Mouse (Mus musculus) midbrain, embryonic 10.5 days (tissue): Measurements from ENCODE around the gene Sptssa. TPM values are rescaled to one million over a fixed set of nuclear protein-coding genes. Genes with fewer than 3 reads are reported as not detected.

Source experiments
- DNase-seq: peaks from one replicate; pipeline ENCODE4 v3.0.0-alpha.2; 2017; ENCODE audit warnings: low spot score
- H3K27ac ChIP-seq: fragments of 300-500 bp; sonication (generic); replicated peaks from 2 replicates; pipeline ENCODE4 v1.5.1; 2016; ENCODE audit warnings: mild to moderate bottlenecking
- H3K27me3 ChIP-seq: fragments of 300-500 bp; sonication (generic); 2 replicates; pipeline ENCODE4 v1.6.1; 2016; ENCODE audit warnings: low read depth, mild to moderate bottlenecking; ENCODE audit not compliant: poor library complexity, severe bottlenecking
- H3K36me3 ChIP-seq: fragments of 300-500 bp; sonication (generic); 2 replicates; pipeline ENCODE4 v1.6.1; 2016; ENCODE audit warnings: mild to moderate bottlenecking, moderate library complexity
- H3K4me1 ChIP-seq: fragments of 300-500 bp; sonication (generic); 2 replicates; pipeline ENCODE4 v1.6.1; 2016
- H3K4me3 ChIP-seq: fragments of 300-500 bp; sonication (generic); 2 replicates; pipeline ENCODE4 v1.5.1; 2016; ENCODE audit warnings: mild to moderate bottlenecking, moderate library complexity
- H3K9me3 ChIP-seq: fragments of 300-500 bp; sonication (generic); replicated peaks from 2 replicates; pipeline ENCODE4 v1.6.1; 2016; ENCODE audit warnings: mild to moderate bottlenecking
- WGBS: fragments of 180-500 bp; shearing (Covaris S2); methylation state at CpG from one replicate; pipeline ENCODE4 v1.1.7; 2016; 5-methylcytosine and 5-hydroxymethylcytosine counted together
- polyA plus RNA-seq: library from polyadenylated mRNA; unstranded; fragments of >200 nt; fragmentation: Nextera tagmentation; extraction: Ambion mirVana; gene quantifications from 2 replicates; pipeline ENCODE4 v1.2.1, GENCODE M21; 2016

Gene Sptssa
- polyA plus RNA-seq, 1 experiment from 2014 or later = 179 TPM

- no peak overlapping the region for H3K27ac ChIP-seq
- 79% methylated on average over 1 of the region's 1 CpGs for WGBS
- DNase-seq = no peak
- H3K9me3 ChIP-seq = no peaks in the 10 kb centered on the region
- H3K4me3 ChIP-seq = no peak overlapping the region
- H3K4me1 ChIP-seq = peaks cover 18% of the 10 kb centered on the region
- peaks cover 36% of the 10 kb centered on the region for H3K36me3 ChIP-seq
- no peaks in the 10 kb centered on the region for H3K27me3 ChIP-seq
Observed at GRCm38 (mm10) chr12:54651158-54651557, 5.2 kb downstream of the Sptssa start.

DNA sequence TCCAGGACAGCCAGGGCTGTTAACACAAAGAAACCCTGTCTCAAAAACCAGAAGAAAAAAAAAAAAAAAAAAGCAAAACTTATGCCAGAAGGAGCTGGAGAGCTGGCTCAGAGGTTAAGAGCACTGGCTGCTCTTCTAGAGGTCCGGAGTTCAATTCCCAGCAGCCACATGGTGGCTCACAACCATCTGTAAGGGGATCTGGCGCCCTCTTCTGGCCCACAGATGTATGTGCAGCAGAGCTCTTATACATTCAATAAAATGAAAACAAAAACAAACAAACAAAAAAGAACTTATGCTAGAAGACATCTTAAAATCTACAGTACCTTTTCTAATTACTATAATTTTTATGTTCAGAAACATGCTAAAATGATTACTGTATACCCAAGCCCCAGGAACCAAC lies 11.4 kb downstream of the Sptssa start:
- Histone ChIP-seq H3K9me3 (no peaks in the 10 kb centered on the region), H3K27me3 (no peaks in the 10 kb centered on the region), H3K36me3 (peaks cover 41% of the 10 kb centered on the region), H3K4me1 (no peaks in the 10 kb centered on the region), H3K27ac (no peak overlapping the region), H3K4me3 (no peak overlapping the region)
- DNase-seq = no peak
- 82% methylated on average over 2 of the region's 2 CpGs for WGBS

DNA sequence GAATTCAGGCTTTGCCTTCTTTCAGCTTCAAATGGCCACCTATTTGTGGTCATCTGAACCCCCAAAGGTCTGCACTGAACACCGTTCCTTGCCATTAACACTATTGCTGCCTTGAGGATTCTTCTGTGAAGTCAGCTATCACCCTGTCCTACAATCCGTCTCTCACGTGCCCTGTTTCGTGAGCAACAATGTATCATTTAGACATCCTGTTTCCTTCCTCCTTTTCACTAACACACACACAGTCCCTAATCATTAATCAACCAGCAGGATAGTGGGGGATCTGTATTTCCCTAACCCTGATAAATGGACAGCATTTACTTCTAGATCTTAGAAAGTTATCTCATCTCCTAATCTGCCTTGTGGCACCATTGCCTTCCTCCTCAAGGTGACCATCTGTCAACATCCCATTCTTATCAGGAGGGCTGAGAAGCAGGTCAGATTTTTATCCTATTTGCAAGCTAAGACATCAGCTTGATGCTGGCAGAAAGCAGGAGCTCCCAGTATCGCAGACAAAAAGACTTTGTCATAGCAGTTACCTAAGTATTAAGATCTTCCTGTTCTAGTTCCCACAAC lies 13.0 kb downstream of the Sptssa start:
- H3K4me3 ChIP-seq = no peak overlapping the region
- H3K36me3 ChIP-seq = peaks cover 32% of the 10 kb centered on the region
- no peaks in the 10 kb centered on the region for H3K27me3 ChIP-seq
- WGBS = 90% methylated on average over 5 of the region's 5 CpGs
- no peaks in the 10 kb centered on the region for H3K9me3 ChIP-seq
- no peaks in the 10 kb centered on the region for H3K4me1 ChIP-seq
- DNase-seq = no peak
- no peak overlapping the region for H3K27ac ChIP-seq

GRCm38 (mm10) chr12:54641374-54641773 lies 15.0 kb downstream of the Sptssa start:
- no peak overlapping the region for H3K4me3 ChIP-seq
- no peak overlapping the region for H3K27ac ChIP-seq
- H3K36me3 ChIP-seq = peaks cover 15% of the 10 kb centered on the region
- no peaks in the 10 kb centered on the region for H3K27me3 ChIP-seq
- H3K4me1 ChIP-seq = no peaks in the 10 kb centered on the region
- over 99% methylated on average over 4 of the region's 4 CpGs for WGBS
- H3K9me3 ChIP-seq = no peaks in the 10 kb centered on the region
- DNase-seq = no peak

- H3K4me1 ChIP-seq = no peaks in the 10 kb centered on the region
- H3K9me3 ChIP-seq = no peaks in the 10 kb centered on the region
- no peak overlapping the region for H3K4me3 ChIP-seq
- peaks cover 4% of the 10 kb centered on the region for H3K36me3 ChIP-seq
- no peaks in the 10 kb centered on the region for H3K27me3 ChIP-seq
- WGBS = 93% methylated on average over 6 of the region's 6 CpGs
- no peak for DNase-seq
- no peak overlapping the region for H3K27ac ChIP-seq
Observed at GRCm38 (mm10) chr12:54640259-54640658, 16.1 kb downstream of the Sptssa start.

DNA sequence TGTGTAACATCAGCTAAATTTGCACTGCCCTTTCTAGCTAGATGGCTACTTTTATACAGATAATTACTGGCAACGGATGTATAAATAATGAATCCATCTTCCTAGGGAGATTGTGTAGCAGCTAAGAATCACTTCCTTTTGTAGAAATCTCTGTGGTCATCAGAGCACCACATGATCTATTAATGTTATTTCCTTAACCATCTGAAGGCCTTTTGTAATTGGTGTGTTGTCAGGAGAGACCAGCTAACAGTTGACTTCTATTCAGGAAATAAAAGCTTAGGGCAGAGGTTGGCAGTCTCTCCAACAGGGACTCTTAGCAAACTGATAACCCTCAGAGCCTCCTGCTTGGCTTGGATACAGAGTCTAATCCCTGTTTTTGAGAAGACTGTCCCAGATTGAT lies 19.3 kb downstream of the Sptssa start:
- H3K4me3 ChIP-seq = no peak overlapping the region
- H3K27me3 ChIP-seq = no peaks in the 10 kb centered on the region
- no peak overlapping the region for H3K27ac ChIP-seq
- no peaks in the 10 kb centered on the region for H3K36me3 ChIP-seq
- H3K9me3 ChIP-seq = no peaks in the 10 kb centered on the region
- WGBS = 91% methylated on average over 1 of the region's 1 CpGs
- DNase-seq = no peak
- H3K4me1 ChIP-seq = no peaks in the 10 kb centered on the region

DNA sequence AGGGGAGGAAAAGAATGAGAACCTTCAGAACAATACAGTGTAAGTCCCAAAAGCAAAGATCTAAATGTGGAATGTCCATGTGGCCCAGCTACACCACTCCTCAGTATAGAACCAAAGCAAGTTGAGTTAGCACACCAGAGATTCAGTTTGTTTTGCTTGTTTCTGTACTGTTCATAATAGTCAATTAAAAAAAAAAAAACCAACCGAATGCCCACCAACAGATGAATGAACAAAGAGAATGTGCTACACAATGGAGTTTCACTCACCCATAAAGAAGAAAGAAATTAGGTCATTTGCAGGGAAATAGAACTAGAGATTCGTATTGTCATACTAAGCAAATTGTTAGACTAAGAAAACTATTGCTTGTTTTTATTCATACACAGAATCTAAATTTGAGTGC lies 24.2 kb downstream of the Sptssa start:
- Histone ChIP-seq H3K36me3 (no peaks in the 10 kb centered on the region), H3K27ac (no peak overlapping the region), H3K4me1 (no peaks in the 10 kb centered on the region), H3K27me3 (no peaks in the 10 kb centered on the region), H3K9me3 (no peaks in the 10 kb centered on the region; the same call in 1 of the 2 replicates), H3K4me3 (no peak overlapping the region)
- 77% methylated on average over 2 of the region's 2 CpGs for WGBS
- no peak for DNase-seq

GRCm38 (mm10) chr12:54621942-54622341 lies 34.4 kb downstream of the Sptssa start:
- DNase-seq = no peak
- no peaks in the 10 kb centered on the region for H3K27me3 ChIP-seq
- no peaks in the 10 kb centered on the region for H3K9me3 ChIP-seq
- H3K27ac ChIP-seq = no peak overlapping the region
- no peaks in the 10 kb centered on the region for H3K36me3 ChIP-seq
- H3K4me1 ChIP-seq = no peaks in the 10 kb centered on the region
- H3K4me3 ChIP-seq = no peak overlapping the region
- WGBS = 93% methylated on average over 2 of the region's 2 CpGs

DNA sequence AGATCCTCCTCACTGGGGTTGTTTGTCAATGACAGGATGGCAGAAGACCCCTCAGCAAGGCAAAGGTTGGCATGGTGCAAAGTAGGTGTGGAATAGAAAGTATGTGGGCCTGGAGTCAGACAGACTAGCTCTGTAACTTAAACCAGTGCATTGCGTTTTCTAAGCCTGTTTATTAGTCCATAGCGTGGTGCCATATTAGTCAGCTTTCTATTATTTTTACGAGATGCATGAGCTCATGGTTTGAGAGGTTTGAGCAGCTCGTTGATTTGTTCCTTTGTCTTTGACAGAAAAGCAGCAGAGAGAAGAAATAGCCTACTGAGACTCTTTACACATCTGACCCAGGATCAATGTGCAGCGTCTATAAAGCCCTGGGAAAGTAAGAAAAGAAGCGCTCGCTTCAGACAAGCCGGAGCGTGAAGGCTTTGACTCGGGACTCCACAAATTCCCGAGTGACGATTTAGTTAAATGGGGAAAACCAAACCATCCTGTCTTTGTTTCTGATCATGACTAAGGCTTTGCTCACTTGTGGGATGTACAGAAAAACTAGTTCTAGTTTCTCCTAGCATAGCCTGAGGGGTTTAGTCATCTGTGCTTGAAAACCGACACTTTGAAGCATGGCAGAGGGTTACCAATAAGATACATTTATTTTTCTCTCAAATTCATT lies 36.2 kb downstream of the Sptssa start:
- Histone ChIP-seq H3K4me1 (no peaks in the 10 kb centered on the region), H3K36me3 (no peaks in the 10 kb centered on the region), H3K4me3 (no peak overlapping the region), H3K27ac (no peak overlapping the region), H3K9me3 (no peaks in the 10 kb centered on the region), H3K27me3 (no peaks in the 10 kb centered on the region)
- DNase-seq = no peak
- WGBS = 84% methylated on average over 13 of the region's 13 CpGs

DNA sequence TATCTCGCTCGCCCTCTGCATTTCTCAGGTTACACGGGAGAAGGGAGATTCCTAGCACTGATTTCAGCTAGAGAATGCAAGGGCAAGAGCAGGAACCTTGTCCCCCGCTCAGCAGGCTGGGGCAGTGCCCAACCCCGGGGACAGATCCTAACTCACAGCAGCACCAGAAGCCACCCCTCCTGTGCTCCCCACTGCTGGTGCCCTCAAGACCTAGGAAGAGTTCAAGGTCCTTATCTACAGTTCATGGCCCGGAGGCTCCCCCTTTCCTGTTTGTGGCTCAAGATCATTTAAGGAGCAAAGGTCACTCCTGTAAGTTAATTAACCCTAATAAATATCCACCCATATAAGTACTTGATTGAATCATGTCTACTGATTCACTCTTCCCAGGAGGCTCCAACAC lies 47.4 kb downstream of the Sptssa start:
- Histone ChIP-seq H3K9me3 (no peaks in the 10 kb centered on the region), H3K27me3 (no peaks in the 10 kb centered on the region), H3K36me3 (no peaks in the 10 kb centered on the region), H3K4me3 (no peak overlapping the region), H3K27ac (no peak overlapping the region), H3K4me1 (no peaks in the 10 kb centered on the region)
- no peak for DNase-seq
- 85% methylated on average over 6 of the region's 6 CpGs for WGBS

DNA sequence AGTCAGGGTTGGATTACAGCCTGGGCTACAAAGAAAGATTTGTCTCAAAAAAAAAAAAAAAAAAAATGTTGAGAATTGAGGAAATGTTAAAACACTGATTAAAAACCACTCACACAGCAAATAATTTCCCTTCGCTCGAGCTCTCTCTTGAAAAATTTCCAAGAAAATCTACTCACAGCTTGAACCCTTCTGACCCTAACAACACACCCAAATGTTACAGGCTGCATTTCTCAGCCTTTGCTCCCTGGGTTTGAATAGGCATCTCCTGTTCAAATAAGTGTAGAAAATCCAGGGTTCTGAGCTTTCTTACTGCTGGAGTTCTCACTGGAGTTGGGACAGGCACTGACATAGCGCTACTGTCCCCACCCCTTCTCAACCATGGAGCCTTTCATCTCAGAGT lies 51.2 kb downstream of the Sptssa start:
- 87% methylated on average over 3 of the region's 3 CpGs for WGBS
- no peak overlapping the region for H3K4me3 ChIP-seq

DNA sequence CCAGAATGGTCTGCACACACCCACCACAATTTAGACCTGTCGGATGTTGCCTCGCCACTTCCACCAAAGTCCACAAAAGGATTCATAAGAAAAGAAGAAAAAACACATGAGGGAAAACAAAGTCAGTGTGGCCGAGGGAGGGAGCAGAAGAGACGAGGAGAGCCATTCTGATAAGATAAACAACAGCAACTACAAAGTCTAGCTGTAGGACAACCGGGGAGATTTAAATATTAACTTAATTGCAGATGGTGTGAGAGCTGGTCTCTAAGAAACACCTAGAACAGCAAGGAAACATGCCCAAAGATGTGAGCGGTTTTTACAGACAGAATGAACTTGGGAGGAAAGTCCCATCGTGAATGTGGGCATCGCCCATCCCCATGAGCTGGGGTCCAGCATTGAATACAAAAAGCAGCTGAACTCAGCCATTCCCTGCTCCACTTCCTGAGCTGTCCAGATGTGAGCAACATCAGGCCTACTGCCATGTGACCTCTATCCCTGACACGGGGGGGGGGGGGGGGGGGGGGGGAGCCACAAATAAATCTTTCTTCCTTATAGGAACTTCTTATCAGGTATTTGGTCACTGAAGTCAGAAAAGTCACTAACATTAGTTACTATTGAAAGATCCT lies 52.7 kb downstream of the Sptssa start:
- Histone ChIP-seq H3K27me3 (no peaks in the 10 kb centered on the region), H3K4me3 (no peak overlapping the region), H3K4me1 (no peaks in the 10 kb centered on the region), H3K36me3 (no peaks in the 10 kb centered on the region), H3K27ac (no peak overlapping the region), H3K9me3 (peaks cover 7% of the 10 kb centered on the region; the same call in 1 of the 2 replicates)
- WGBS = 84% methylated on average over 9 of the region's 9 CpGs
- no peak for DNase-seq

More for the DNA sequence above, 51.2 kb downstream of the Sptssa start:
- H3K27ac ChIP-seq = no peak overlapping the region
- peaks cover 5% of the 10 kb centered on the region; the same call in 1 of the 2 replicates for H3K9me3 ChIP-seq
- H3K4me1 ChIP-seq = no peaks in the 10 kb centered on the region
- no peaks in the 10 kb centered on the region for H3K36me3 ChIP-seq
- no peaks in the 10 kb centered on the region for H3K27me3 ChIP-seq
- DNase-seq = no peak

DNA sequence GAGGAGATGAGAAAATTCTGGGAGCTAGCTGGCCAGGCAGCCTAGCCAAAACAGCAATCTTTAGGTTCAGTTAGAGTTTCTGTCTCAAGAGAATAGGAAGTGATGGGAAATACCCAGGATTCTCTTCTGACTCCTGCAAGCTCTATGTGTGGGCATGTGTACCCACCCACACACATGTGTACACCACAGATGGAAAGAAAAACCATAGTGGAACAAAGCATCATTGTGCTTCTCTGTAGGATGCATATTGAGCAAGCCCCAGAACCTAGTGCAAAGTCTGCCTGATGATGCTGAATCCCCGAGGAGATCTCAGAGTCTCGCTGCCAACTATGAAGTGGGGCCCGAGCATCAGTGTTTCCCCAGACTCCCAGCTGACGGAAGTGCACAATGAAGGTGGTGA lies 55.9 kb downstream of the Sptssa start:
- Histone ChIP-seq H3K27ac (no peak overlapping the region), H3K9me3 (peaks cover 7% of the 10 kb centered on the region; the same call in 1 of the 2 replicates), H3K4me1 (no peaks in the 10 kb centered on the region), H3K27me3 (no peaks in the 10 kb centered on the region), H3K4me3 (no peak overlapping the region), H3K36me3 (no peaks in the 10 kb centered on the region)
- DNase-seq = no peak
- 94% methylated on average over 4 of the region's 4 CpGs for WGBS
